Mouse (Mus musculus): ENCODE results near the gene Il27ra.

DNA sequence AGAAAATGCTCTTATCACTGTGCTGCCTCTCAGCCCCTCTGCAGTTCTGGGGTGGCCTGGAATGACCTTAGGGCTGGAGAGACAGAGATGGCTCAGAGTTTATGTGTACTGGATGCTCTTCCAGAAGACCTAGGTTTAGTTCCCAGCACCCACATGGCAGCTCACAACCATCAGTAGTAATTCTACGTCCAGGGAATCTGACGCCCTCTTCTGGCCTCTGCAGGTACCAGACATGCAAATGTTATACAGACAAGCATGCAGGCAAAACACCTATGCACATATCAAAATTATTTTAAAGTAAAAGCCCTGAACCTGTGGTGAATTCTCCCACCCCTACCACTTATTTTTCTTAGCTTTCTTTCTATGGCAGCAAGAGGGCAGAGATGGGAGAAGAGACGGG, 4.1 kb upstream of the Il27ra start:
- TF ChIP-seq CTCF (IDR thresholded peaks at IDR 0.05; ENCODE audit: low read depth) (no peak), EP300 (IDR thresholded peaks at IDR 0.05; ENCODE audit: low read depth) (no peak)
